Mouse (Mus musculus): Measurements from ENCODE around the gene Olfr1247. TPM values are rescaled to one million over a fixed set of nuclear protein-coding genes. Genes with fewer than 3 reads are reported as not detected.
"Not testable (repeated sequence)": the region's sequence is repeated elsewhere in the genome, so short reads cannot be mapped to it uniquely, and the experiment has no call there.

Olfr1247 gene
- not detected in 2 replicates for polyA plus RNA-seq (2015; fragmentation: Nextera tagmentation; extraction: Ambion mirVana)

- no peak for ATAC-seq (ENCODE audit: low FRiP score)
- no peaks in the 10 kb centered on the region for H3K9me3 ChIP-seq
- H3K4me1 ChIP-seq (replicated peaks), result no peaks in the 10 kb centered on the region
- H3K9ac ChIP-seq, result no peak within 1 kb of the TSS
- WGBS, result 97% methylated on average over 2 of the region's 2 CpGs
- no peak within 1 kb of the TSS for H3K4me3 ChIP-seq
- no peak within 1 kb of the TSS for H3K27ac ChIP-seq
- no peaks in the 10 kb centered on the region for H3K36me3 ChIP-seq
- no peaks in the 10 kb centered on the region for H3K27me3 ChIP-seq
- no peak within 1 kb of the TSS for H3K4me2 ChIP-seq
These were observed at the start of gene Olfr1247 for GRCm38 (mm10) chr2:89614030-89614429. Gene Olfr1247 (minus strand): TSS chr2:89614130.

- no peak for ATAC-seq (ENCODE audit: low FRiP score)
- Histone ChIP-seq H3K4me1 (replicated peaks) (no peaks in the 10 kb centered on the region), H3K27ac (no peak within 1 kb of the TSS), H3K9ac (no peak within 1 kb of the TSS), H3K27me3 (no peaks in the 10 kb centered on the region), H3K36me3 (no peaks in the 10 kb centered on the region), H3K4me3 (no peak within 1 kb of the TSS), H3K9me3 (no peaks in the 10 kb centered on the region), H3K4me2 (no peak within 1 kb of the TSS)
These were observed 47.4 kb upstream of the Olfr1247 start, which contains the start of gene Olfr1250 for GRCm38 (mm10) chr2:89661367-89661766. Gene Olfr1250 (minus strand): TSS chr2:89661467.

- no peaks in the 10 kb centered on the region for H3K9me3 ChIP-seq
- H3K4me1 ChIP-seq (replicated peaks), result no peaks in the 10 kb centered on the region
- no peak within 1 kb of the TSS for H3K4me2 ChIP-seq
- 96% methylated on average over 2 of the region's 2 CpGs for WGBS
- no peak within 1 kb of the TSS for H3K9ac ChIP-seq
- H3K36me3 ChIP-seq, result no peaks in the 10 kb centered on the region
- ATAC-seq (ENCODE audit: low FRiP score), result no peak
- no peak within 1 kb of the TSS for H3K4me3 ChIP-seq
- H3K27me3 ChIP-seq, result no peaks in the 10 kb centered on the region
- no peak within 1 kb of the TSS for H3K27ac ChIP-seq
These were observed 21.0 kb upstream of the Olfr1247 start, which contains the start of gene Olfr1249 for GRCm38 (mm10) chr2:89634883-89635282. Gene Olfr1249 (minus strand): TSS chr2:89634983.

GRCm38 (mm10) chr2:89618145-89618544, 4.2 kb upstream of the Olfr1247 start, which contains the start of gene Olfr1248:
Gene Olfr1248 (minus strand): TSS chr2:89618245.
- not testable (repeated sequence) for H3K36me3 ChIP-seq; H3K9me3 ChIP-seq; ATAC-seq (ENCODE audit: low FRiP score); H3K4me3 ChIP-seq; H3K9ac ChIP-seq; H3K27me3 ChIP-seq; H3K4me1 ChIP-seq (replicated peaks); H3K4me2 ChIP-seq; H3K27ac ChIP-seq
- WGBS, result 94% methylated on average over 1 of the region's 1 CpGs

GRCm38 (mm10) chr2:89593057-89593456, 20.9 kb downstream of the Olfr1247 start, which contains the start of gene Olfr1246:
Gene Olfr1246 (minus strand): TSS chr2:89593157.
- WGBS, result 89% methylated on average over 2 of the region's 2 CpGs
- Histone ChIP-seq H3K9me3 (no peaks in the 10 kb centered on the region), H3K27ac (no peak within 1 kb of the TSS), H3K36me3 (no peaks in the 10 kb centered on the region), H3K4me2 (no peak within 1 kb of the TSS), H3K27me3 (no peaks in the 10 kb centered on the region), H3K4me1 (replicated peaks) (no peaks in the 10 kb centered on the region), H3K4me3 (no peak within 1 kb of the TSS), H3K9ac (no peak within 1 kb of the TSS)
- no peak for ATAC-seq (ENCODE audit: low FRiP score)

- no peak for ATAC-seq (ENCODE audit: low FRiP score)
These were observed 35.6 kb downstream of the Olfr1247 start, which contains the start of gene Olfr1245 for GRCm38 (mm10) chr2:89578347-89578746. Gene Olfr1245 (minus strand): TSS chr2:89578447.

GRCm38 (mm10) chr2:89562706-89563105, 51.2 kb downstream of the Olfr1247 start:
- WGBS, result 64% methylated on average over 2 of the region's 2 CpGs
- H3K4me1 ChIP-seq (replicated peaks); H3K27me3 ChIP-seq; H3K4me3 ChIP-seq; H3K27ac ChIP-seq; H3K36me3 ChIP-seq; ATAC-seq (ENCODE audit: low FRiP score); H3K9ac ChIP-seq; H3K9me3 ChIP-seq; H3K4me2 ChIP-seq: not testable (repeated sequence)

More at GRCm38 (mm10) chr2:89578347-89578746, 35.6 kb downstream of the Olfr1247 start, which contains the start of gene Olfr1245:
- 92% methylated on average over 1 of the region's 1 CpGs for WGBS
- Histone ChIP-seq H3K36me3 (no peaks in the 10 kb centered on the region), H3K9ac (no peak within 1 kb of the TSS), H3K27me3 (no peaks in the 10 kb centered on the region), H3K27ac (no peak within 1 kb of the TSS), H3K4me1 (replicated peaks) (no peaks in the 10 kb centered on the region), H3K4me3 (no peak within 1 kb of the TSS), H3K4me2 (no peak within 1 kb of the TSS), H3K9me3 (no peaks in the 10 kb centered on the region)

Other genes with a start within 250 kb of the Olfr1247 start
- not detected in 2 replicates for gene Olfr1234, start 249.3 kb downstream of the Olfr1247 start, polyA plus RNA-seq (2015; fragmentation: Nextera tagmentation; extraction: Ambion mirVana)
- gene Olfr1238, start 204.5 kb downstream of the Olfr1247 start, polyA plus RNA-seq (2015; fragmentation: Nextera tagmentation; extraction: Ambion mirVana), result not detected in 2 replicates
- gene Olfr1239, start 193.7 kb downstream of the Olfr1247 start, polyA plus RNA-seq (2015; fragmentation: Nextera tagmentation; extraction: Ambion mirVana), result not detected in 2 replicates
- gene Olfr1240, start 171.1 kb downstream of the Olfr1247 start, polyA plus RNA-seq (2015; fragmentation: Nextera tagmentation; extraction: Ambion mirVana), result not detected in 2 replicates
- gene Olfr1241, start 127.0 kb downstream of the Olfr1247 start, polyA plus RNA-seq (2015; fragmentation: Nextera tagmentation; extraction: Ambion mirVana), result not detected in 2 replicates
- not detected in 2 replicates for gene Olfr1242, start 115.8 kb downstream of the Olfr1247 start, polyA plus RNA-seq (2015; fragmentation: Nextera tagmentation; extraction: Ambion mirVana)
- gene Olfr1243, start 82.6 kb downstream of the Olfr1247 start, polyA plus RNA-seq (2015; fragmentation: Nextera tagmentation; extraction: Ambion mirVana), result not detected in 2 replicates
- not detected in 2 replicates for gene Olfr1245, start 35.7 kb downstream of the Olfr1247 start, polyA plus RNA-seq (2015; fragmentation: Nextera tagmentation; extraction: Ambion mirVana)
- not detected in 2 replicates for gene Olfr1246, start 21.0 kb downstream of the Olfr1247 start, polyA plus RNA-seq (2015; fragmentation: Nextera tagmentation; extraction: Ambion mirVana)
- gene Olfr1248, start 4.1 kb upstream of the Olfr1247 start, polyA plus RNA-seq (2015; fragmentation: Nextera tagmentation; extraction: Ambion mirVana), result not detected in 2 replicates
- gene Olfr1249, start 20.9 kb upstream of the Olfr1247 start, polyA plus RNA-seq (2015; fragmentation: Nextera tagmentation; extraction: Ambion mirVana), result not detected in 2 replicates
- gene Olfr1250, start 47.3 kb upstream of the Olfr1247 start, polyA plus RNA-seq (2015; fragmentation: Nextera tagmentation; extraction: Ambion mirVana), result not detected in 2 replicates
- gene Olfr1251, start 57.8 kb upstream of the Olfr1247 start, polyA plus RNA-seq (2015; fragmentation: Nextera tagmentation; extraction: Ambion mirVana), result not detected in 2 replicates
- gene Olfr1252, start 110.9 kb upstream of the Olfr1247 start, polyA plus RNA-seq (2015; fragmentation: Nextera tagmentation; extraction: Ambion mirVana), result not detected in 2 replicates
- gene Olfr1253, start 143.0 kb upstream of the Olfr1247 start, polyA plus RNA-seq (2015; fragmentation: Nextera tagmentation; extraction: Ambion mirVana), result not detected in 2 replicates
- not detected in 2 replicates for gene Olfr1254, start 179.5 kb upstream of the Olfr1247 start, polyA plus RNA-seq (2015; fragmentation: Nextera tagmentation; extraction: Ambion mirVana)
- not detected in 2 replicates for gene Olfr1255, start 197.9 kb upstream of the Olfr1247 start, polyA plus RNA-seq (2015; fragmentation: Nextera tagmentation; extraction: Ambion mirVana)
- not detected in 2 replicates for gene Olfr1256, start 227.4 kb upstream of the Olfr1247 start, polyA plus RNA-seq (2015; fragmentation: Nextera tagmentation; extraction: Ambion mirVana)
- gene Olfr48, start 234.1 kb upstream of the Olfr1247 start, polyA plus RNA-seq (2015; fragmentation: Nextera tagmentation; extraction: Ambion mirVana), result 0.19 TPM in 1 of 2 replicates, not detected in the other

Data from hindbrain, embryonic 13.5 days (tissue).